Mouse (Mus musculus): ENCODE measurements at regions not wholly inside any gene's neighbourhood (a gene's known extent, or its start where the extent isn't known, plus 50 kb on each side); places are given as distances from the start of the nearest gene placed in this dataset.

DNA sequence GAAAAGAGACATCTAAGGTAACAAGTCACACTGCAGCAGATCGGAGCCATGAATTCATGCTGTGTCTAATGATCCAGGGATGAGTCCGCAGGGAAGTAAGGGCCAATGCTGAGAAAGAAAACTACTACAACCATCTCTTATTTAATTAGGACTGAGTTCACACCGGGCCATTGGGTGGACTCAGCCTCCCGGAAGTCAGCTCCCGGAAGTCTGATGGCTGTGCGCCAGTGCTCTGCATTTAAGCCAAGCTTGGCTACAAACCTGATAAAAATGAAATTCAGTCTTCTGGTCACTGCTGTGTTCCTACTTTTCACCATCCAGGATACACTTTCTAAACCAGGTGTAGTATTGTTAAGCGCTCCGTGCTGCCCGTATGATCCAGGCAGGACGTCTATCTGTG is 62.8 kb upstream of the Adtrp start (continued):
- no peak for TF ChIP-seq E2F4 (IDR thresholded peaks at IDR 0.05; ENCODE audit: borderline replicate concordance, low read depth, low read length)

DNA sequence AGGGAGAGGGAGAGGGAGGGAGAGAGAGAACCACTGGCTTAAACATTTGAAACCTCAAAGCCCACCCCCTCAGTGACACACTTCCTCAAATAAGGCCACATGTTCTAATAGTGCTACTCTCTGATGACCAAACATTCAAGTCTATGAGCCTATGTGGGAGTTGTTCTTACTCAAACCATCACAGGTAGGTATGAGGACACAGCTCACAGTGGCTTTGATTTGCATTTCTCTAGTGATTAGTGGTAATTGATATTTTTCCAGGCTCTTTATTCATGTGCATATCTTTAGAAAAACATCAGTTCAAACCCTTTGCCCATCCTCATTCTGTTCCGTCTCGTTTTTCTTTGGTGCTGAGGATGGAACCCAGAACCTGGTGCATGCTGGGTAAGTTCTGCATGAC is 59.5 kb upstream of the Adtrp start:
- Histone ChIP-seq H3K79me2 (ENCODE audit: control insufficient read depth, insufficient read depth, low read length, poor library complexity) (no peaks in the 10 kb centered on the region), H3K9ac (ENCODE audit: control insufficient read depth, low read depth, low read length, poor library complexity, severe bottlenecking) (no peak overlapping the region), H3K27ac (ENCODE audit: control insufficient read depth, low read depth, low read length) (no peak overlapping the region), H3K4me1 (ENCODE audit: control insufficient read depth in 1 of 2, insufficient read depth in 2 of 2, low read length in 2 of 2) (no peaks in the 10 kb centered on the region), H3K4me3 (ENCODE audit: control insufficient read depth in 1 of 2, insufficient read depth in 1 of 2, low read depth in 2 of 2, low read length in 2 of 2) (no peak overlapping the region), H3K36me3 (ENCODE audit: control insufficient read depth in 1 of 2, insufficient read depth in 2 of 2, low read length in 2 of 2) (no peaks in the 10 kb centered on the region), H3K27me3 (ENCODE audit: control insufficient read depth in 1 of 2, insufficient read depth in 2 of 2, low read length in 2 of 2) (no peaks in the 10 kb centered on the region), H3K9me3 (replicated peaks; ENCODE audit: insufficient read depth, low read length) (no peaks in the 10 kb centered on the region)
- no peak for TF ChIP-seq MAX (IDR thresholded peaks at IDR 0.05; ENCODE audit: low read length)
- no peak for TF ChIP-seq ZC3H11A (IDR thresholded peaks at IDR 0.05; ENCODE audit: low read depth, low read length)
- no peak for TF ChIP-seq ZKSCAN1 (IDR thresholded peaks at IDR 0.05; ENCODE audit: low read depth, low read length)
- TF ChIP-seq USF2 (IDR thresholded peaks at IDR 0.05; ENCODE audit: borderline replicate concordance in 1 of 2, insufficient read depth in 1 of 2, low read depth in 1 of 2, low read length in 2 of 2), result no peak
- no peak for TF ChIP-seq MAFK (IDR thresholded peaks at IDR 0.05; ENCODE audit: borderline replicate concordance, low read depth, low read length)
- no peak for TF ChIP-seq ETS1 (IDR thresholded peaks at IDR 0.05; ENCODE audit: low read depth, low read length)
- TF ChIP-seq MYC (IDR thresholded peaks at IDR 0.05; ENCODE audit: low read depth, low read length), result no peak
- TF ChIP-seq SIN3A (IDR thresholded peaks at IDR 0.05; ENCODE audit: low read length), result no peak
- no peak for TF ChIP-seq GATA1 (IDR thresholded peaks at IDR 0.05; ENCODE audit: low read depth, low read length)
- TF ChIP-seq KAT2A (conservative IDR thresholded peaks at IDR 0.05; ENCODE audit: low read depth, low read length), result no peak
- DNase-seq (ENCODE audit: low read depth, low spot score), result no peak

DNA sequence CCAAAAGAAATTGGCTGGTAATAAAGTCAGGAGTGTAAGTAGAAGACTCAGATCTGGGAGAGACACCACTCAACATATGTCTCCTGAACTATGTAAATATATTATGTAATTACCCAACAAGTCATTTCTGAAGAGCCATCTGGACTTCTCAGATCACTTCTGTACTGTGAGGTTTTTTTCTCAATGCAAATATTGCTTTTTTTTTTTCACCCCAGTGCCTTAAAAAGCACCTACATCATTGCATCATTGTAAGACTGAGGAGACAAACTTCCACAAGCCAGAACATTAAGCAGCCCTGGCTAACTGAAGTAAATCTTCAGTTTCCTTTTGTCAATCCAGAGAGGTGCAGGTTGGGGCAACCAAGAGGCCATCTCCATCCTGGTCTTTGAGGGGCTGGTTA is 55.8 kb upstream of the Adtrp start:
- Histone ChIP-seq H3K36me3 (ENCODE audit: control insufficient read depth in 1 of 2, insufficient read depth in 2 of 2, low read length in 2 of 2) (no peaks in the 10 kb centered on the region), H3K27ac (ENCODE audit: control insufficient read depth, low read depth, low read length) (no peak overlapping the region), H3K79me2 (ENCODE audit: control insufficient read depth, insufficient read depth, low read length, poor library complexity) (no peaks in the 10 kb centered on the region), H3K9ac (ENCODE audit: control insufficient read depth, low read depth, low read length, poor library complexity, severe bottlenecking) (no peak overlapping the region), H3K27me3 (ENCODE audit: control insufficient read depth in 1 of 2, insufficient read depth in 2 of 2, low read length in 2 of 2) (no peaks in the 10 kb centered on the region), H3K9me3 (replicated peaks; ENCODE audit: insufficient read depth, low read length) (no peaks in the 10 kb centered on the region), H3K4me1 (ENCODE audit: control insufficient read depth in 1 of 2, insufficient read depth in 2 of 2, low read length in 2 of 2) (no peaks in the 10 kb centered on the region), H3K4me3 (ENCODE audit: control insufficient read depth in 1 of 2, insufficient read depth in 1 of 2, low read depth in 2 of 2, low read length in 2 of 2) (no peak overlapping the region)
- TF ChIP-seq TBP (IDR thresholded peaks at IDR 0.05; ENCODE audit: low read depth, low read length) (no peak), GATA1 (IDR thresholded peaks at IDR 0.05; ENCODE audit: low read depth, low read length) (no peak), RAD21 (IDR thresholded peaks at IDR 0.05; ENCODE audit: low read depth, low read length) (no peak), MAX (IDR thresholded peaks at IDR 0.05; ENCODE audit: low read length) (no peak), MAZ (IDR thresholded peaks at IDR 0.05; ENCODE audit: low read depth, low read length) (no peak), RCOR1 (IDR thresholded peaks at IDR 0.05; ENCODE audit: low read depth, low read length) (no peak), POLR2AphosphoS2 (IDR thresholded peaks at IDR 0.05; ENCODE audit: low read length) (no peak), BHLHE40 (IDR thresholded peaks at IDR 0.05; ENCODE audit: borderline replicate concordance, low read depth, low read length) (no peak), UBTF (IDR thresholded peaks at IDR 0.05; ENCODE audit: borderline replicate concordance, insufficient read depth, low read depth, low read length) (no peak), MAFK (IDR thresholded peaks at IDR 0.05; ENCODE audit: borderline replicate concordance, low read depth, low read length) (no peak), POLR2A (IDR thresholded peaks at IDR 0.05; ENCODE audit: control insufficient read depth in 1 of 2, insufficient read depth in 1 of 2, low read depth in 1 of 2, low read length in 2 of 2, poor library complexity in 1 of 2) (no peak), USF1 (IDR thresholded peaks at IDR 0.05; ENCODE audit: low read depth, low read length) (no peak), ZC3H11A (IDR thresholded peaks at IDR 0.05; ENCODE audit: low read depth, low read length) (no peak), GABPA (IDR thresholded peaks at IDR 0.05; ENCODE audit: low read depth, low read length) (no peak), JUND (IDR thresholded peaks at IDR 0.05; ENCODE audit: low read depth, low read length) (no peak), POLR2AphosphoS5 (IDR thresholded peaks at IDR 0.05; ENCODE audit: borderline replicate concordance, low read depth, low read length) (no peak), SIN3A (IDR thresholded peaks at IDR 0.05; ENCODE audit: low read length) (no peak), HCFC1 (IDR thresholded peaks at IDR 0.05; ENCODE audit: low read depth, low read length) (no peak), CHD2 (IDR thresholded peaks at IDR 0.05; ENCODE audit: low read length) (no peak), KAT2A (conservative IDR thresholded peaks at IDR 0.05; ENCODE audit: low read depth, low read length) (no peak)
- no peak for DNase-seq (ENCODE audit: low read depth, low spot score)
